Mouse (Mus musculus): ENCODE measurements around the gene Slc24a3.

GRCm38 (mm10) chr2:145535307-145535706 lies 367.8 kb downstream of the Slc24a3 start:
- TF ChIP-seq CTCF (IDR thresholded peaks at IDR 0.05; ENCODE audit: insufficient read depth, low read length), result no peak
- TF ChIP-seq POLR2A (IDR thresholded peaks at IDR 0.05; ENCODE audit: borderline replicate concordance, extremely low read depth, low read depth, low read length), result no peak
